Mouse (Mus musculus) MEL (cell line): ENCODE results near the gene Cenpm. TPM values are rescaled to one million over a fixed set of nuclear protein-coding genes. Genes with fewer than 3 reads are reported as not detected.
A peak's percentile ranks its signal among the peaks of the same experiment; 100 is the strongest.

Experiments used
- DNase-seq: peaks from one replicate; pipeline ENCODE4 v3.0.0; 2011; ENCODE audit warnings: low read depth, low spot score
- H3K27ac ChIP-seq: 2 replicates; pipeline ENCODE4 v1.5.1; 2012; ENCODE audit warnings: low read depth, mild to moderate bottlenecking, control low read depth, low read length, moderate library complexity; ENCODE audit not compliant: control insufficient read depth
- H3K27me3 ChIP-seq, 2 experiments: fragments of 150-350 bp in 1 of 2; sonication (generic) in 1 of 2; 2 replicates each; pipeline ENCODE4 v1.6.1; 2012; ENCODE audit warnings: low read length in 2 of 2, mild to moderate bottlenecking in 2 of 2, improper control_type of control experiment in 1 of 2, moderate library complexity in 1 of 2; ENCODE audit not compliant: insufficient read depth in 2 of 2, control insufficient read depth in 1 of 2
- H3K36me3 ChIP-seq, 2 experiments: 2 replicates each; pipeline ENCODE4 v1.6.1; 2012 to 2014; ENCODE audit warnings: low read length in 2 of 2, improper control_type of control experiment in 1 of 2, inconsistent platforms in 1 of 2, mild to moderate bottlenecking in 1 of 2; ENCODE audit not compliant: insufficient read depth in 2 of 2, control insufficient read depth in 1 of 2
- H3K4me1 ChIP-seq, 2 experiments: fragments of 150-350 bp in 1 of 2; sonication (generic) in 1 of 2; 2 replicates each; pipeline ENCODE4 v1.6.1; 2012; ENCODE audit warnings: low read length in 2 of 2, improper control_type of control experiment in 1 of 2, mild to moderate bottlenecking in 1 of 2; ENCODE audit not compliant: insufficient read depth in 2 of 2, control insufficient read depth in 1 of 2
- H3K4me3 ChIP-seq, 2 experiments: fragments of 150-350 bp in 1 of 2; sonication (generic) in 1 of 2; 2 replicates each; pipeline ENCODE4 v1.5.1; 2012; ENCODE audit warnings: low read depth in 2 of 2, low read length in 2 of 2, mild to moderate bottlenecking in 2 of 2, moderate library complexity in 2 of 2, control low read depth in 1 of 2, improper control_type of control experiment in 1 of 2; ENCODE audit not compliant: control insufficient read depth in 1 of 2, insufficient read depth in 1 of 2
- H3K79me2 ChIP-seq: 2 replicates; pipeline ENCODE4 v1.6.1; 2012; ENCODE audit warnings: mild to moderate bottlenecking, low read length, moderate library complexity; ENCODE audit not compliant: control insufficient read depth, poor library complexity, insufficient read depth
- H3K9ac ChIP-seq: 2 replicates; pipeline ENCODE4 v1.6.1; 2012; ENCODE audit warnings: low read depth, mild to moderate bottlenecking, control low read depth, low read length, moderate library complexity; ENCODE audit not compliant: control insufficient read depth, poor library complexity, severe bottlenecking
- H3K9me3 ChIP-seq: fragments of 150-350 bp; sonication (generic); replicated peaks from 2 replicates; pipeline ENCODE4 v1.6.1; 2012; ENCODE audit warnings: mild to moderate bottlenecking, low read length, improper control_type of control experiment, moderate library complexity; ENCODE audit not compliant: insufficient read depth
- BHLHE40 ChIP-seq: IDR thresholded peaks from 2 replicates; pipeline ENCODE4 v1.6.1; 2012; ENCODE audit warnings: low read depth, mild to moderate bottlenecking, inconsistent platforms, low read length, improper control_type of control experiment, borderline replicate concordance
- EP300 ChIP-seq, 2 experiments: IDR thresholded peaks; 2 replicates each; pipeline ENCODE4 v1.6.1; 2011; ENCODE audit warnings: improper control_type of control experiment in 2 of 2, low read length in 2 of 2, low read depth in 1 of 2, mild to moderate bottlenecking in 1 of 2
- ETS1 ChIP-seq: IDR thresholded peaks from 2 replicates; pipeline ENCODE4 v1.6.1; 2012; ENCODE audit warnings: low read depth, mild to moderate bottlenecking, inconsistent platforms, low read length, improper control_type of control experiment, moderate library complexity
- GATA1 ChIP-seq: IDR thresholded peaks from 2 replicates; pipeline ENCODE4 v1.6.1; 2011; ENCODE audit warnings: low read depth, low read length, improper control_type of control experiment
- KAT2A ChIP-seq: conservative IDR thresholded peaks from 2 replicates; pipeline ENCODE4 v1.6.1; 2012; ENCODE audit warnings: low read depth, low read length, improper control_type of control experiment, inconsistent platforms
- NELFE ChIP-seq: IDR thresholded peaks from 2 replicates; pipeline ENCODE4 v1.6.1; 2011; ENCODE audit warnings: low read depth, low read length, improper control_type of control experiment
- POLR2A ChIP-seq, 2 experiments: IDR thresholded peaks; 2 replicates each; pipeline ENCODE4 v1.6.1; 2011 to 2012; ENCODE audit warnings: low read length in 2 of 2, mild to moderate bottlenecking in 2 of 2, control low read depth in 1 of 2, improper control_type of control experiment in 1 of 2, low read depth in 1 of 2, moderate library complexity in 1 of 2; ENCODE audit not compliant: control insufficient read depth in 1 of 2, insufficient read depth in 1 of 2, poor library complexity in 1 of 2
- SMC3 ChIP-seq: IDR thresholded peaks from 2 replicates; pipeline ENCODE4 v1.6.1; 2011; ENCODE audit warnings: low read depth, low read length, improper control_type of control experiment
- TCF12 ChIP-seq: IDR thresholded peaks from 2 replicates; pipeline ENCODE4 v1.6.1; 2014; ENCODE audit warnings: low read depth, mild to moderate bottlenecking, inconsistent platforms, low read length, improper control_type of control experiment, moderate library complexity
- USF1 ChIP-seq: IDR thresholded peaks from 2 replicates; pipeline ENCODE4 v1.6.1; 2014; ENCODE audit warnings: low read depth, mild to moderate bottlenecking, inconsistent platforms, low read length, improper control_type of control experiment, moderate library complexity
- USF2 ChIP-seq, 2 experiments: IDR thresholded peaks; 2 replicates each; pipeline ENCODE4 v1.6.1; 2011 to 2012; ENCODE audit warnings: improper control_type of control experiment in 2 of 2, low read length in 2 of 2, borderline replicate concordance in 1 of 2, inconsistent platforms in 1 of 2, low read depth in 1 of 2, mild to moderate bottlenecking in 1 of 2; ENCODE audit not compliant: insufficient read depth in 1 of 2
- ZC3H11A ChIP-seq: IDR thresholded peaks from 2 replicates; pipeline ENCODE4 v1.6.1; 2012; ENCODE audit warnings: low read depth, mild to moderate bottlenecking, inconsistent platforms, low read length, improper control_type of control experiment
- polyA plus RNA-seq, 2 experiments: library from polyadenylated mRNA; stranded (reverse) in 1 of 2; unstranded in 1 of 2; fragments of >175 nt in 1 of 2; fragments of >200 nt in 1 of 2; gene quantifications; 2 replicates each; pipeline versions ENCODE4 v1.2.1 to v1.2.4; 2012; ENCODE audit warnings: low replicate concordance in 2 of 2, low read depth in 1 of 2; ENCODE audit not compliant: insufficient read length in 2 of 2, insufficient read depth in 1 of 2, missing spikeins in 1 of 2
- total RNA-seq: library from RNA; depleted of rRNA; stranded (reverse); fragments of 300-350 nt; gene quantifications from 2 replicates; pipeline ENCODE4 v1.2.3, GENCODE M21; 2012

Cenpm gene
- total and polyA plus RNA-seq, 3 experiments, result 23.7 to 56.3 TPM; not detected in 1

DNA sequence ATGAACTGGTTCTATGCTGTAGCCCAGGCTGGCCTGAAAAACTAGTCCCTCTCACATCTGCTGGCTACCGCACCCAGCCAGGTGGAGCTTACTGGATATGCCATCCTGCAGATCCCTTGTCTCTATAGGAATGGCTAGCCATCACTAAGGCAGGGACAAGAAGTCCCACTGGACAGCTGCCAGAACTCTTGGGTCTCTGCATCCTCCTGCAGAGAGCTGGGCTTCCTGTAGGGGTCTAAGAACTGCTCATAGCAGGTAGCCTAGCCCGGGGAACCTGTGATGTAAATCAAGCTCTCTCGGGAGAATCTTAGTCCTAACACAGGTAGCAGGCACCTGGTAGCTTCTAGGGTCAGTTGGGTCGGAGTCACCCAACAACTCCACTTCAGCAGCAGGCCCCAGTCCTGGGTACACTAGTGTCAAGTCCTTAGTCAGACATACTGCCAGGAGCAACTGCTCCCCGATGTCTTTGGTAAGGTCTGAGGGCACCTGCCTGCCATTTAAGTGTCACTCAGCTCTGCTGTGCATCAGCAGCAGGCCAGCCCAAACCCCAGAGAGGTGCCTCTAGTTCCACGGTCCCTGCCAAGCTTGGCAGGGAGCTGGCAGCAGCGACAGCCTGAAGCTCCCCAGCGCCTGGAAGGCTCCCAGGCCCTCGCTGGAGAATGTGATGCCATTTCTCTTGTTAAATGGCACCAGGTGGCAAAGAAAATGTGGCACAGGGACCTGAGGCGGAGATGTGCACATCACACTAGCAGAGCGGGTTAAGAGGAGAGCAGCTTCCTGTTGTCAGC is 12.8 kb downstream of the Cenpm start:
- Histone ChIP-seq H3K36me3 (0 out of 4 replicates have a peak, but pooled peaks cover 0 to 2% of the 10 kb centered on the region in 2 experiments), H3K4me1 (peaks cover 0 to 12% of the 10 kb centered on the region in 2 experiments; a peak in 2 of 4 replicates), H3K27me3 (no peaks in the 10 kb centered on the region), H3K27ac (no peak overlapping the region), H3K79me2 (no peaks in the 10 kb centered on the region), H3K9ac (no peak overlapping the region), H3K4me3 (no peak overlapping the region), H3K9me3 (no peaks in the 10 kb centered on the region)
- peak; percentile 32 for DNase-seq
- no peak for TF ChIP-seq NELFE
- no peak for TF ChIP-seq BHLHE40

DNA sequence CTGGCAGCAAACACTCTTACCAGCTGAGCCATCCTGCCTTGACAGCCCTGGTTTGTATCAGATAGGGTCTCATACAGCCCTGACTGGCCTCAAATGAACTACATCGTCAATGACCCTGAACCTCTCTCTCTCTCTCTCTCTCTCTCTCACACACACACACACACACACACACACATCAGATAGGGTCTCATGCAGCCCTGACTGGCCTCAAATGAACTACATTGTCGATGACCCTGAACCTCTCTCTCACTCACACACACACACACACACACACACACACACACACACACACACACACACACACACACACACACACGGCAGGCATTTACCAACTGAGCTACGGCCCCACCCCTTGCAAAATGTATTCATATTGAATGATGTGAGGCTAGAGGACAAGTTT is 13.4 kb downstream of the Cenpm start:
- no peaks in the 10 kb centered on the region for H3K9me3 ChIP-seq
- no peaks in the 10 kb centered on the region for H3K27me3 ChIP-seq
- H3K27ac ChIP-seq, result no peak overlapping the region
- no peak overlapping the region for H3K9ac ChIP-seq
- H3K4me1 ChIP-seq, result peaks cover 0 to 14% of the 10 kb centered on the region in 2 experiments; a peak in 2 of 4 replicates
- no peak for DNase-seq
- H3K4me3 ChIP-seq, result no peak overlapping the region
- peaks cover 0 to 2% of the 10 kb centered on the region in 2 experiments; a peak in 2 of 4 replicates for H3K36me3 ChIP-seq
- H3K79me2 ChIP-seq, result no peaks in the 10 kb centered on the region
- TF ChIP-seq USF2 (IDR thresholded peaks at IDR 0.05; ENCODE audit: borderline replicate concordance in 1 of 2, insufficient read depth in 1 of 2, low read depth in 1 of 2, low read length in 2 of 2) (no peak), GATA1 (no peak), ZC3H11A (no peak), POLR2A (IDR thresholded peaks at IDR 0.05; ENCODE audit: control insufficient read depth in 1 of 2, insufficient read depth in 1 of 2, low read depth in 1 of 2, low read length in 2 of 2, poor library complexity in 1 of 2) (0 out of 4 replicates have a peak, but pooled peaks of 1 of the 2 experiments have one; percentile 32), SMC3 (no peak), USF1 (no peak), KAT2A (no peak)

DNA sequence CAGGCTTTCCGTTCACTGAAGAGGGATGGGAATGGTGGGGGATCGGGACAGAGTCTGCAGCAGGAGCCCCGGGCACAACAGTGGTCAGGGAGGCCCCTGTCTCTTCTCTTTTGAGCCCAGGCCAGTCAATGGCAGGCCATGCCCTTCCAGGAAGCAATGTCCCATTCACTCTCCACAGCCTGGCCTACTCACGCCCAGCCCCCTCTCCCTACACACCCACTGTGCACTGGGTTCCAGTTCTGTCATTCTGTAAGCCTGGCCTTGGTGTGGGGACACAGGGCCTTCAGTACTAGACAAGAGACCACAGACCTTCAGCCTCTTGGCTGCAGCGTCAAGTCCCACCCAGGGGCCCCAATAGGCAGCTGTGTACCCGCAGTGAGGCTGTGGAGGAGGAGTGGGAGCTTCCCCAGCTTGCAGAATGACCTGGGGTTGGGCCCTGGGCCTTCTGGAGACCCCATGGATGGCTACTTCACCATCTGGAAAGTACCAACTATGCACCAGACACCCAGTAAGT is 14.4 kb downstream of the Cenpm start:
- peaks cover 0 to 23% of the 10 kb centered on the region in 2 experiments; a peak in 3 of 4 replicates for H3K4me1 ChIP-seq
- no peaks in the 10 kb centered on the region for H3K27me3 ChIP-seq
- no peak overlapping the region for H3K27ac ChIP-seq
- H3K9me3 ChIP-seq, result no peaks in the 10 kb centered on the region
- no peak overlapping the region for H3K4me3 ChIP-seq
- no peak for DNase-seq
- TF ChIP-seq USF1 (no peak), EP300 (IDR thresholded peaks at IDR 0.05; ENCODE audit: low read depth in 1 of 2, low read length in 2 of 2) (no peak), ETS1 (no peak), TCF12 (no peak)
- H3K36me3 ChIP-seq, result peaks cover 0 to 7% of the 10 kb centered on the region in 2 experiments; a peak in 2 of 4 replicates
- H3K9ac ChIP-seq, result no peak overlapping the region
- no peaks in the 10 kb centered on the region for H3K79me2 ChIP-seq
